Mouse (Mus musculus): ENCODE results near the gene Cept1.

The Cept1 gene

DNA sequence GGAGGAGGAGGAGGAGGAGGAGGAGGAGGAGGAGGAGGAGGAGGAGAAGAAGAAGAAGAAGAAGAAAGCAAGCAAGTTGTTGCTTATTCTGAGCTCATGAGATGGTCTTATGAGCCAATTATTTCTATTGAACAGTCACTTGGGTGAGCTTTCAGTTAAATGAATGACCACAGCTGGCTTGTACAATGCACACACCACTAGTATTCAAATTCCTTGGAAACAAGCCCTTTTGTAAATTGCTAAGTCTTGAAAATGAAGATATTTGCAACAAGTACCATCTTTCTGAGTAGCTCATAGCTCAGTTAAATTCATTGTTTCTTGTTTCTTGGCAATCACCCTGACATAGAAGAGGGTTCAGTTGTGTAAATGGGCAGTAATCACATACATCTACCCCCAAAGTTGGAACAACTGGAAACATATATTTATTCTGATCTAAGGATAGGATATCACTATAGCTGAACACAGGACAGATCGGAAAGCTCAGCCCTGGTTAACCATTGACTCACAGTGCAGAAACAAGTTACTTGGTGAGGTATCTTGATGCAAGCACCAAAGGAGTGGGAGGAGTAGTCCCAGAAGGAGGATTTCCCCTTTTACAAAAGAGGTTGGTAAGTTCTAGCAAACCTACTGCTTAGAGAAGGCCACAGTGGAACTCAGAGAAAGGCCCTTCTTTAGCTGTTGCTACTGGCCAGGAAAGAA, 52.1 kb downstream of the Cept1 start:
- no peak for DNase-seq (ENCODE audit: low read depth, low spot score)

DNA sequence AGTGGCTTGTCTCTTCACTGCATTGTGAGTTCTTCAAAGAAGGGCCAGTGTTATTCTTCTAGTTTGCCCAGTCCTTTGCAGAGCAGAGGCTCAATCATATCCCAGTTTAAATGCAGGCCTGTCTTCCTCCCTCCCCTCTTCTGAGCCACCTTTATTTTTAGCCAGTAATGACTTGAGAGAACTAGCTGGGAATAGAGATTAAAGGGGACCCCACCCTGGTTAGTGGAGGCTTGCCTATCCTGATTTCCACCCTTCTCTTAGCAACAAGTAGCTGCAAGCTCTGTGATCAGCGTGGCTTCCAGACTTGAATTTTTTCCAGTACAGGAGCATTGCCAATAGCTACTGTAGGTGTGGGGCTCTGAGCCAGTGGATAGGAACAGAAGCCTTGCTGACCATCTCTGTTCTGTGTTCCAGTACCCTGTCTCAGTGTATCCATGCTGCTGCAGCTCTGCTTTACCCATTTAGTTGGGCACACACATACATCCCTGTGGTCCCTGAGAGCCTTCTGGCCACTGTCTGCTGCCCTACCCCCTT, 53.1 kb downstream of the Cept1 start:
- no peak for DNase-seq (ENCODE audit: low read depth, low spot score)

DNA sequence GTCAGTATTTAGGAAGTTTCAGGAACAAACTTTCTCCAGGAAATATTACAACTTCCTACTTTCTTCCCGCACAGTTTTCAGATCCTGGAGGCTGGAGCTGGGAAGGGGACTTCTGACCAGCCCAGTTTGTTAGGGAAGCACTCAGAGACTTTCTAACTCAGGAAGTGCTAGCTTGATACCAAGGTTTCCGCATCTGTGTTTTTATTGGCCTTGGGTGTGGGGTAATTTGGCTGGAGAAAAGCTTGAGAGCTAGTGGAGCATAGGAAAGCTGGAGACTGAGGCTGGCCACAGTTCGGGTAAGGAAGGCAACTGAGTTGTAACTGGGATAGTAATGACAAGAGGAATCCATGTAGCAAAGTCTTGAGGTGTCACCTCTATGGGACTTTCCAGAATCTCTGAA, 53.7 kb downstream of the Cept1 start:
- no peak for DNase-seq (ENCODE audit: low read depth, low spot score)

DNA sequence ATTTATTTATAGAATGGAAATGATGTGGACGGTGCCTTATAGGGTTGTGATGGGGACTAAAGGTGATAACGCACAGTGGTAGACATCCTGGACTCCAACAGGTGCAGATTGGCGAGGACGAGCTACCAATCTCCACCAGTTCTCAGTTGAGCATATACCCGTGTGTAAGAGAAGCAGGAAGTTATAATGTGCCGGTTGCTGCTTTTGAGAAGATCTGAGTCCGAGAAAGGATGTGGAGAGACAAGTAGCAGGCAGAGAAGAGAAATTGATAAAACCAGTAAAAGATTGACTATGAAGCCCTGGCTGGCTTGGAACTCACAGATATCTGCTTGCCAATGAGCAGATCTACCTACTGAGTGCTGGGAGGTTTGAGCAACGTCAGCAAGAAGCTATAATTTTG, 54.4 kb downstream of the Cept1 start:
- no peak for DNase-seq (ENCODE audit: low read depth, low spot score)

DNA sequence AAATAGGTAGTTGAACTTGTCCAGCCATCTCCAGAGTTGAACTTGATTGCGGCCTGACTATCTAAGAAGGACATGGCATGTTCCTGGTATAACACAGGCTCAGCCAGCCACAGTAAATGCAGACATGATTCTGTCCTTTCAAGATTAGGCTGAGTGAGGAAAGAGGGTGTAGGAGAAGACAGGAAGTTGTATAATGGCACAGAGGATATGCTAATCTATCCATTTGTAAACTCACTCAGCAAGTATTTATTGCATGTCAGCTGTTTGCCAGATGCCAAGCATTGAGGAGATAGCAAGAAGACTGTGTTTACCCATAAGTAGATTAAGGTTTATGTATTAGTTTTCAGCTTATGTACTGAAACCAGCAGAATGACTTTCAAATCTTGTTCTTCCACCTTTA, 54.9 kb downstream of the Cept1 start:
- DNase-seq (ENCODE audit: low read depth, low spot score) = no peak

DNA sequence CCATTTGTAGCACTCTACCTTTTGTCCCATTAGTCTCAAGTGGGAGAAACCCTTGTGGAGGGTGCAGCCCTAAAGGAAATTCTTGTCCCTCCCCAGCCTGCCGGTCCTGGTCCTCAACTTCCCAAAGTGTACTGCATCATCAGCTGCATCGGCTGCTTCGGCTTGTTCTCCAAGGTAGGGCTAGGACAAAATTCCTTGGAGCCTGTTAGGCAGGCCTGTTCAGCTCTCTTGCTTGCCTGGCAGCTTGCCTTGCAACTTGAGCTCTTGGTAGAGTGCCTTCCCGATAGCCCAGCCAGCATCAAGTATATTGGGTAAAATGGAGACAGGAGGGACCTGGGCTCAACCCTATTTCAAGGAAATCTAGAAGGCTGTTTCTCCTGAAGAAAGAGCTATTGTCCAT, 57.4 kb downstream of the Cept1 start:
- no peak for DNase-seq (ENCODE audit: low read depth, low spot score)

DNA sequence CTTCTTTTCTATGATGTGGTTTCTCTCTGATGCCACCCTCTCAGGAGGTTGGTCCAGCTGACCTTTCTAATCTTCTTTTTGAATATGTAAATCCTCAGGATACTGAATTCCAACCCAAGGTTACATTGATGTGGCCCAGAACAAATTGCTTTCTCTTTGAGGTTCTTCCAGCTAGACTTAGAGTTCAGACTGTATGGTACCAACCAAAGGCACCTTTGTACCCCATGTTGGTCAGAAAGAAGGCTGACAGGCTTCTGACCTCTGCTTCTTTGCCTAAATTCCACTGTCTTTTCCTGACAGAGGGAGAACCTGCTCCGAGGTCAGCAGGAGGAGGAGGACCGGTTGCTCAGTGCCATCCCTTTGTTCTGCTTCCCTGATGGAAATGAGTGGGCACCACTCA, 60.1 kb downstream of the Cept1 start:
- DNase-seq (ENCODE audit: low read depth, low spot score) = no peak

DNA sequence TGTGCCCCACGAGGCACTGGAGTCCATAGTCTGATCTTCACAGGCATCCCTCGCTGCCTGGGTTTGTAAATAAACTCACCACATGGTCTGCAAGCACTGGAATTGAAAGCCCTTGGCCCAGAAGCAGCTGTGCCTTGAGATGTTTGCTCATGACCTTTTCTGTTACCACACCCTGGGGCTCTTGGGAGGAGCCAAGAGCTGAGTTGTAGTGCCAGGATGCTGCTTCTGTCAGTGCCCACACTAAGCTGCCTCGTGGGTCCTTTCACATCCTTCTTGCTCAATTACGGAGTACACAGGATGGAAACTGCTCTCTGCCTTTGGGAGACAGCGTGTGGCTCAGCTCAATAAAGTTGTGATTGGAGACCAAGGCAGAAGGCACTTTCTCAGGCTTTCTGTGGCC, 61.8 kb downstream of the Cept1 start:
- DNase-seq (ENCODE audit: low read depth, low spot score) = no peak

DNA sequence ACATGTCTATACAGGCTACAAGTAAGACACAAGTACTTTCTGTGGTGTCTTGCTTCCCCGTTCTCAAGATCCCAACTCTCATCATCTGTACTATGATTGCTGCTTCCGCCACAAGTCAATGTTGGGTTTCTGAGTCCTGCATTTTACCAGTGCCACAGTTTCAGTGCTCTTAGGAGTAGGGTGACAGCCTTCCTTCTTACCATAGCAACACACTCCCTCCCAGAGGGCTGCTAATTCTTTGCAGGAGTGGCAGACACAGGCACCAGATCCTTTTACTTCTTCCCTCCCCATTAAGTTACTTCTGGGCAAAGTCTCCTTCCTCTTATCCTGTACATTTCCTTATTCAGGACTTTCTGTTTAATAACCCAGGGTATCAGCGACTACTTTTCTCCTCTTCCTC, 62.7 kb downstream of the Cept1 start:
- DNase-seq (ENCODE audit: low read depth, low spot score) = no peak

DNA sequence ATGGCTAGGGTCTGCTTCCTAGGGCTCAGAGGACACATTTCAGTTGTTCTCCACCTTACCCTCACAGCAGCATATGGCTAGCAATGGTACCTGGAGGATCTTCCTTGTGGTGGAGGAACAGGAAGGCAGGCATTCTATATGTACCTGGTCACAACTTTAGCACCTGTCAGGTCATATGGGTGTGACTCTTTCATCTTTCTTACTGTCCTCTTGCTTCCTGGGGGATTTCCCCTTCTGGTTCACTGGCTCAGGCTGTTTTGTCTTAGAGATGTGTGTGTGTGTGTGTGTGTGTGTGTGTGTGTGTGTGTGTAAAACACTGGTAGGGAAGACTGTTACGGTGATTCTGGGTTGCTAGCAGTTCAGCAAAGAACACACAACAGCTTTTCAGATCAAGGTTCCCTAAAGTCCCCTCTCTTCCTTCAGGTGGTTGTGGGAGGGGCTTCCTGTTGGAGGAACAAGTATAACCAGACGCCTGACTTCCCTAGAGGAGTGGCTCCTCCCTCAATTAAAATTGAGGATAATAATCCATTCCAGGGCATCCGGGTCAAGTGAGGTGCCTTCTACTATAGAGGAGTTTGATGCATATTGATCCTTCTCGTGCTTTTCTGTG, 63.7 kb downstream of the Cept1 start:
- no peak for DNase-seq (ENCODE audit: low read depth, low spot score)

DNA sequence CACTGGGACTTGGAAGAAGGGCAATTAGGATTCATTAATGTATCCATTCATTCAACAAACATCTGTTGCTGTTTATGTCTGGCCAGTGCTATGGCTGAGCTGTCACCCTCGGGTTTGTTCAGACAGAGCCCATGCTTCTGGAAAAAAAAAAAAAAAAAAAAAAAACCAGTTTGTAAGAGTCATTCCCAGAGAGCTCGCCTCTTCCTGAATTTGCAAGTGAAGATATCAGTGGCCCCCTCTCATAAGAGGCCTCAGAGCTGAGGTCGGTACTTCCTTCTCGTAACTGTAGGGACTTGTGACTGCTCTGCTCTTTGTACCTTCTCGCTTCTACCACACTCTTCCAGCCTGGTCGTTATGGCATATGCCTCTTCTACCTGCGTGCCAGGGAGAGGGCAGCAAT, 64.3 kb downstream of the Cept1 start:
- DNase-seq (ENCODE audit: low read depth, low spot score) = no peak

DNA sequence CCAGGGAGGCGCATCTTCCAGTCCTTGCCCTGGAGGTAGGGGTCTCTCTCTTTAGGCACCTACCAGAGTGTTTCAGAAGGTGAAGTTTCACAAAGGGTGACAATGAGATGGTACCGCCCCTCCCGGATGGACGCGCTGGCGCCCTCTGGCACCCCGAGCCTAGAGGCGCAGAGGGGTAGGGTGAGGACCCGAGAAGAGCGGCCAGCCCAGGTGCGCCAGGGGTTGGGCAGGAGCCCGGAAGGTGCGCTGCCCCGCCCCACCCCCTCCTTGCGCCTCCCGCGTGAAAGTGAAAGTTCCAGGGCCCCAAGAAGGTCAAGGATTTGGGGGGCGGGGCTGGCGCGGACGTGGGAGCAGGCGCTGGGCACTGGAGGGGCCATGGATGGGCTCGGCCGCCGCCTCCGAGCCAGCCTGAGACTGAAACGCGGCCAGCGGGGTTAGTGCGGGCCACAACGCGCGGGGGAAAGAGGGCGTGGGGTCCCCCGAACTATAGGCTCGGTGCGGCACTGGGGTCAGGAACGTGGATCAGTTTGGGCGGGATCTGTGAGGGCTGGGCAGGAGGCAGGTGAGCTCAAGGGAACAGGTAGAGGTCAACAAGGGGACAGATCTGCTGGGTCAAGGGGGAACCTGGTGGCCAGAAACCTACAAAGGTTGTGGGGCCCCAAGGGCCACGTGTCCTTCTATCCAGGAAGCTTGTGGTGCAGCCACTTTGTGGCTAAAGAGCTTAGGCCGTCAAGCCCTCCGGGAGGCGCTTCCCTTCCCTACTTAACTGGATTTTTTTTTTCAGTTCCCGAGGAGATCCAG, 65.1 kb downstream of the Cept1 start, which contains the start of gene Dennd2d:
Gene Dennd2d, plus strand, starts transcription at position 125 of the 801 bp plus-strand sequence.
- DNase-seq (ENCODE audit: low read depth, low spot score) = no peak

DNA sequence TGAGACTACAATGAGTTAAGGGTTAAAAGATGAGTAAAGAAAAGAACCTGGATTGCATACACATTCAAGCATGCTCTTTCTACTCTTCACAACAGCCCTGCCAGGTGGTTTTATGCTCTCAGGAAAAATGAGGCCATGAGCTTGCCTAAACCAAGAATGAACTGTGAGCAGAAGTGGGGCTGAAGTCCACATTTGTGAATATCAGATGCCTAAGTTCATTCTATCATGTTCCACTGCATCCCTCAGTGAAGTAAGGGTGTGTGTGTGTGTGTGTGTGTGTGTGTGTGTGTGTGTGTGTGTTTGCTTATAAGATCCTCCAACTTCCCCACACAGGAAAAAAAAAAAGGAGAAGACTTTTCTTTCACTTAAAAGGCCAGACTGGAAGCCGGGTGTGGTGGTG, 70.7 kb downstream of the Cept1 start:
- no peak for DNase-seq (ENCODE audit: low read depth, low spot score)

DNA sequence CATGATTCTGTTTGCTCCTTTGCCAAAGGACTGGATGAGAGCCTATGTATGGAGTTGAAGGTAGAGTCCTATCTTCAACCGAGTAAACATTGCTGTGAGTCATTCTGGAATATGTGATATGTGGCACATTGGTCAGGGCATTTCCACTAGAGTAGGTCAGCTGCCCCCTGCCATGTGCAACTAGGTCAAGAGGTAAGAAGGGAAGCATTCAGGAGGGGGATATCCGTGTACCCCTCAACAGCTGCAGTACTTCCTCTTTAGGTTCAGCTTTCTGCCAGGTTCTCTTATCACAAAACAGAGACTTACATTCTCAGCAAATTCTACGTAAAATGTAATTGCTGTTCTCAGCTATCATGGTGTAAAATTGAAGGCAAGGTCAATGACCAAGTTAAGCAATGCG, 73.4 kb downstream of the Cept1 start:
- DNase-seq (ENCODE audit: low read depth, low spot score) = no peak

DNA sequence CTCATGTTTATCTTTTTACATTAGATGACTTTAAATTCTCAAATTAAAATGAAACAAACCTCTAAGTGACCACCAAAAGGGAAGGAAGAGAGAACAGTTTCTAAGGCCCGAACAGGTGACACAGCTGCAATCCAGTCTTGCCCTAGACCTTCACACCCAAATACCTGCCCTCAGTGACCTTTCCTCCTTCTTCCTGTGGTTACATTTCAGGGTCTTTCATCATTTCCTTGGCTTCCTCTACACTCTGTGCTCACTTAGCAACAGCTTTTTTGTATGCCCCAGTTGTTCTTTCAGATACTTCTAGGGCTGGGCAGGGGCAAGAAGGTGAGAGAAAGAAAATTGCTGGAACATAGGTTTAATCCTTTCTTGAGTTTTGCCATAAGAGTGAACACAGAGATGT, 82.9 kb downstream of the Cept1 start:
- DNase-seq (ENCODE audit: low read depth, low spot score) = no peak

DNA sequence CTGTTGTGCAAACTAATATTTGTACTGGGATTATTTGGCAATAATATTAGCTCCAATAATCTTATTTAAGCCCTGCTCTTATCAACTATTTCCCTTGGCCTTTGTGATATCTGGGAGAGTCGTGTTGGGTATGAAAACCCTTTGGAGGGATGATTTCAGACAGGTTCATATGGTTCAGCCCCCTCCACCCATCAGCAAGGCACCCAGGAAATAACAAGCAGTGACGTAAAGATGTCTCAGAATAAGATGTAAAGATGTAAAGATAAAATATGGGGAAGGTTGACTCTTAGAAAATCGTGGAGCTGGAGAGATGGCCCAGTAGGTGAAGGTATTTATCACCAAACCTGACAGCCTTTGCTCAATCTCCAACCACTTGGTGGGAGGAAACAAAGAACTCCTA, 85.1 kb downstream of the Cept1 start:
- no peak for DNase-seq (ENCODE audit: low read depth, low spot score)

DNA sequence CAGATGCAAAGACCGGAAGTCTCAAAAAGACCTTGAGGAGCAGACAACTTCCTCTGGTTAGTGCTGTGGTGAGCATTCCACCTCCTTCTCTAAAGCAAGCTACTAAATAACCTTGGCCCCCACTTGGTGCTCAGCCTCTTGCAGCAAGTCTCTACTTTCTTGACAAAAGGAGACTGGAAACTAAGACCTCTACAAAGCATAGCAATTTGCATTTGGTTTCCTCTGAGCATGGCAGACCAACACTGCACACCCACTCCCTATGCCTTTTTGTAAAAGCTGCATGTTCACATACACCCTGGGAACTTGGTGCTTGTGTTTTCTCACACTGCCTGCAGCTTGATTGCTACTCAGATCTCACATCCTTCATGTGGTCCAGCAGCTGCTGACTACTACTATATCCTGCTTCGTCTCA, 85.5 kb downstream of the Cept1 start:
- DNase-seq (ENCODE audit: low read depth, low spot score) = no peak

DNA sequence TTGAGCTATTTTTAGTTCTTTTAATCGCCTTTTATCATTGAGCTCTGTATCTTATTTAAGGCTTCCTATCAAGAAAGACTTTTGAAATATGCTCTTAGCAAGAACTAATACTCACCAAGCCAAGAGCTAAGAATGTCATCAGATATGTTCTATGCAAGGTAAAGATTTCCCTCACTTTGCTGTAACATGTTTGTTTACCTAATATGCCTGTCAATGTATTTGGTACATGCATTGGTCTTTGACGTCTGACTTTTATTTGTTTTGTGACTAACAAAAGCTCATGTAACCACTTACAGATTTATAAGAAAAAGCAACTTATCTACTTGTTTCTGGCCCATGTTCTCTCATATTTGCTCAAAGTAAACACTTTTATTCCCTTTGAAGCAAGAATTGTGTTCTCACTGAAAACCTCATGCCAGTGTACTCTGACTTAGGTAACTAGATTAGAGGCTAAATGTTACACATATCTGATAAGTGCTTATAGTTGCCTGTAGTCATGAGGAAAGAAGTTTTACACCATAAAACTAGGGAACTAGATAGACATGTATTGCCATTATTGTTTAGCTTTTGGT, 90.2 kb downstream of the Cept1 start:
- DNase-seq (ENCODE audit: low read depth, low spot score) = no peak

DNA sequence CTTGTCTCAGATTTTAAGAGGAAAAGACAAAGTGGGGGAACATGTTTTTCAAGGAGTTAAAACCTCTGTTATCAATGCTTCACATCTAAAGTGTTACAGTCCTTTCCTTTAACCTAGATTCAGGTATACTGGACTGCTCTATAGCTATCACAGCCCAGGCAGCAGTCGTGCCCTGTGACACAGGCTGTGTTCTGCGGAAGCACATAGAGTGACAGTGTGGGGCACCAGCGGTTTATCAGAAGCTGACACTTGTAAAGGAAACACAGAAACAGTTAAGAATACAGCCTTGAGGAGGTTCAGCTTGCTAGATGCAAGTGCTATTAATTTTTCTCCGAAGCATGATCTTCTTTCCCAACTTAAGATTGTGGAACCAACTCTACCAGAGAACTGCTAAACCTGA, 95.0 kb downstream of the Cept1 start:
- no peak for DNase-seq (ENCODE audit: low read depth, low spot score)
